Mouse (Mus musculus) adrenal gland, postnatal 36 days (tissue): Measurements from ENCODE around the gene Diaph2. TPM values are rescaled to one million over a fixed set of nuclear protein-coding genes. Genes with fewer than 3 reads are reported as not detected.
"Not testable (repeated sequence)": the region's sequence is repeated elsewhere in the genome, so short reads cannot be mapped to it uniquely, and the experiment has no call there.

Source experiments
- DNase-seq, 2 experiments: peaks; one replicate each; pipeline ENCODE4 v3.0.0; 2021; ENCODE audit warnings: mixed read lengths in 1 of 2
- total RNA-seq, 2 experiments: library from RNA; stranded (reverse); gene quantifications; 2 replicates each; pipeline ENCODE4 v1.2.3; 2021

Diaph2 gene
- total RNA-seq, 2 experiments from 2014 or later = 25.1 to 28.0 TPM

GRCm38 (mm10) chrX:129799920-129800319 is 50.4 kb downstream of the Diaph2 start:
- not testable (repeated sequence) for DNase-seq

GRCm38 (mm10) chrX:129831903-129832302 is 82.4 kb downstream of the Diaph2 start:
- no peak for DNase-seq

- DNase-seq = no peak
Measured at GRCm38 (mm10) chrX:129833887-129834286, 84.3 kb downstream of the Diaph2 start.

- DNase-seq = peak; percentile 8 to 44
Measured at GRCm38 (mm10) chrX:129884465-129884864, 134.9 kb downstream of the Diaph2 start.

GRCm38 (mm10) chrX:129925806-129926205 is 176.3 kb downstream of the Diaph2 start:
- no peak for DNase-seq

- DNase-seq = no peak
Measured at GRCm38 (mm10) chrX:129974816-129975215, 225.3 kb downstream of the Diaph2 start.

GRCm38 (mm10) chrX:130008210-130008609 is 258.7 kb downstream of the Diaph2 start:
- DNase-seq = no peak

- DNase-seq = no peak
Measured at GRCm38 (mm10) chrX:130019735-130020134, 270.2 kb downstream of the Diaph2 start.

- no peak for DNase-seq
Measured at GRCm38 (mm10) chrX:130044525-130044924, 295.0 kb downstream of the Diaph2 start.

GRCm38 (mm10) chrX:130149216-130149615 is 399.7 kb downstream of the Diaph2 start:
- DNase-seq = no peak

- no peak for DNase-seq
Measured at GRCm38 (mm10) chrX:130152164-130152563, 402.6 kb downstream of the Diaph2 start.

GRCm38 (mm10) chrX:130173126-130173525 is 423.6 kb downstream of the Diaph2 start:
- no peak for DNase-seq

- no peak for DNase-seq
Measured at GRCm38 (mm10) chrX:130187891-130188290, 438.3 kb downstream of the Diaph2 start.

- DNase-seq = no peak
Measured at GRCm38 (mm10) chrX:130188449-130188848, 438.9 kb downstream of the Diaph2 start.

- no peak for DNase-seq
Measured at GRCm38 (mm10) chrX:130189250-130189649, 439.7 kb downstream of the Diaph2 start.

GRCm38 (mm10) chrX:130197412-130197811 is 447.9 kb downstream of the Diaph2 start:
- not testable (repeated sequence) for DNase-seq

GRCm38 (mm10) chrX:130205243-130205642 is 455.7 kb downstream of the Diaph2 start:
- no peak for DNase-seq

GRCm38 (mm10) chrX:130212227-130212626 is 462.7 kb downstream of the Diaph2 start:
- no peak for DNase-seq

- DNase-seq = no peak
Measured at GRCm38 (mm10) chrX:130212759-130213158, 463.2 kb downstream of the Diaph2 start.

GRCm38 (mm10) chrX:130230045-130230444 is 480.5 kb downstream of the Diaph2 start:
- DNase-seq = no peak

- no peak for DNase-seq
Measured at GRCm38 (mm10) chrX:130235167-130235566, 485.6 kb downstream of the Diaph2 start.

GRCm38 (mm10) chrX:130246652-130247051 is 497.1 kb downstream of the Diaph2 start:
- DNase-seq = no peak

GRCm38 (mm10) chrX:130253664-130254063 is 504.1 kb downstream of the Diaph2 start:
- DNase-seq = no peak

GRCm38 (mm10) chrX:130265707-130266106 is 516.2 kb downstream of the Diaph2 start:
- DNase-seq = no peak

GRCm38 (mm10) chrX:130279144-130279543 is 529.6 kb downstream of the Diaph2 start:
- DNase-seq = no peak
